ENCODE assay signal across 24 mouse cellular contexts in genomic region chr5:13182186-13182585, GRCm38 (mm10). TPM values are rescaled to one million over a fixed set of nuclear protein-coding genes. Genes with fewer than 3 reads are reported as not detected.
DNase-seq lines count a peak whose midpoint lies in the region; ATAC-seq lines count a peak whose summit lies in the region.
"Had no signal": no experiment of that assay in that cellular context is flagged by ENCODE, and none has a peak within 500 bp of the region (broad histone marks: within the 10 kb centered on the region; RNA-seq: fewer than 3 reads in every experiment).

No protein-coding gene starts in this region.

- peak; percentile 27; the same call in 1 of the 2 replicates for ATAC-seq in midbrain, embryonic 12.5 days (ENCODE audit: low FRiP score, low read depth)
- no peak for ATAC-seq in midbrain, embryonic 16.5 days
- ATAC-seq: activated CD4-positive, CD25-positive, alpha-beta regulatory T cell, adult 4 months; forebrain, embryonic 14.5 days; forebrain, embryonic 16.5 days; Patski had no signal

- H3K4me1 ChIP-seq in midbrain, embryonic 12.5 days, result no peaks in the 10 kb centered on the region
- H3K4me1 ChIP-seq in midbrain, embryonic 16.5 days (ENCODE audit: control insufficient read depth, insufficient read depth, low read length), result no peaks in the 10 kb centered on the region
- H3K4me1 ChIP-seq: embryonic facial prominence, embryonic 13.5 days; embryonic facial prominence, embryonic 15.5 days; forebrain, embryonic 10.5 days; forebrain, embryonic 12.5 days had no signal

- no peaks in the 10 kb centered on the region for H3K36me3 ChIP-seq in midbrain, embryonic 12.5 days
- H3K36me3 ChIP-seq in midbrain, embryonic 16.5 days (ENCODE audit: control insufficient read depth, insufficient read depth, low read length), result no peaks in the 10 kb centered on the region
- H3K36me3 ChIP-seq: embryonic facial prominence, embryonic 13.5 days; embryonic facial prominence, embryonic 15.5 days; forebrain, embryonic 10.5 days; forebrain, embryonic 12.5 days had no signal

- peak; percentile 4 for DNase-seq in skeletal muscle tissue, adult 2 months (ENCODE audit: low read depth, low spot score)
- DNase-seq in lung, adult 18-20 months, result no peak
- DNase-seq in kidney, adult 18-20 months, result no peak
- DNase-seq: adrenal gland, adult 8-10 months; adrenal gland, postnatal 14 days; adrenal gland, postnatal 36 days; cerebellum, adult 11 months; cerebellum, adult 18-20 months; cerebellum, adult 8-10 months; cerebellum, adult 9-11 months; cerebellum, postnatal 14 days; cerebellum, postnatal 36 days; embryo, embryonic 11 days had no signal

- H3K4me2 ChIP-seq in midbrain, embryonic 12.5 days (replicated peaks), result no peak overlapping the region
- no peak overlapping the region for H3K4me2 ChIP-seq in midbrain, embryonic 16.5 days (ENCODE audit: low read length)
- H3K4me2 ChIP-seq: embryonic facial prominence, embryonic 13.5 days; embryonic facial prominence, embryonic 15.5 days; forebrain, embryonic 12.5 days had no signal

- H3K9ac ChIP-seq in midbrain, embryonic 12.5 days (replicated peaks), result no peak overlapping the region
- H3K9ac ChIP-seq in midbrain, embryonic 16.5 days (ENCODE audit: low read depth, low read length), result no peak overlapping the region
- H3K9ac ChIP-seq: embryonic facial prominence, embryonic 13.5 days; embryonic facial prominence, embryonic 15.5 days; forebrain, embryonic 12.5 days had no signal

- H3K9me3 ChIP-seq in midbrain, embryonic 12.5 days, result no peaks in the 10 kb centered on the region
- H3K9me3 ChIP-seq in midbrain, embryonic 16.5 days (replicated peaks; ENCODE audit: control insufficient read depth, low read length, poor library complexity, severe bottlenecking), result no peaks in the 10 kb centered on the region
- H3K9me3 ChIP-seq: embryonic facial prominence, embryonic 13.5 days; embryonic facial prominence, embryonic 15.5 days; forebrain, embryonic 10.5 days; forebrain, embryonic 12.5 days had no signal

- no peaks in the 10 kb centered on the region for H3K27me3 ChIP-seq in midbrain, embryonic 12.5 days
- no peaks in the 10 kb centered on the region for H3K27me3 ChIP-seq in midbrain, embryonic 16.5 days (ENCODE audit: control insufficient read depth, insufficient read depth, low read depth, low read length)
- H3K27me3 ChIP-seq: embryonic facial prominence, embryonic 13.5 days; embryonic facial prominence, embryonic 15.5 days; forebrain, embryonic 12.5 days; Patski had no signal

- H3K4me3 ChIP-seq in midbrain, embryonic 12.5 days, result no peak overlapping the region
- H3K4me3 ChIP-seq in midbrain, embryonic 16.5 days (ENCODE audit: low read depth, low read length), result no peak overlapping the region
- H3K4me3 ChIP-seq: embryonic facial prominence, embryonic 13.5 days; embryonic facial prominence, embryonic 15.5 days; erythroblast, embryonic 14.5 days; forebrain, embryonic 10.5 days; forebrain, embryonic 12.5 days had no signal

- WGBS in midbrain, embryonic 12.5 days, result 80% methylated on average over 2 of the region's 2 CpGs
- 93% methylated on average over 2 of the region's 2 CpGs for WGBS in midbrain, embryonic 16.5 days

- H3K27ac ChIP-seq in midbrain, embryonic 12.5 days (replicated peaks), result no peak overlapping the region
- H3K27ac ChIP-seq in midbrain, embryonic 16.5 days (ENCODE audit: low read length), result no peak overlapping the region
- H3K27ac ChIP-seq: embryonic facial prominence, embryonic 13.5 days; embryonic facial prominence, embryonic 15.5 days; forebrain, embryonic 10.5 days; forebrain, embryonic 12.5 days had no signal

RNA-seq across cellular contexts. Expression of gene Sema3a, which starts 57.0 kb away (rescaled TPM):
- 9.2 and 11.5 TPM in 2 replicates for polyA plus RNA-seq in midbrain, embryonic 12.5 days (2016; fragmentation: Nextera tagmentation; extraction: Ambion mirVana)
- 7.2 and 7.4 TPM in 2 replicates for polyA plus RNA-seq in midbrain, embryonic 16.5 days (2015; fragmentation: Nextera tagmentation; extraction: Ambion mirVana)
- polyA plus RNA-seq: activated CD4-positive, CD25-positive, alpha-beta regulatory T cell, adult 4 months had no signal
